Mouse (Mus musculus): ENCODE results near the gene Iffo2.

- TF ChIP-seq POLR2A (IDR thresholded peaks at IDR 0.05; ENCODE audit: borderline replicate concordance, extremely low read depth, insufficient read depth, insufficient read length, poor library complexity, severe bottlenecking) = no peak
- no peak for TF ChIP-seq CTCF (IDR thresholded peaks at IDR 0.05; ENCODE audit: borderline replicate concordance, extremely low read depth, insufficient read depth, insufficient read length)
These were observed 52.0 kb downstream of the Iffo2 start for GRCm38 (mm10) chr4:139582346-139582745.

All from brain, embryonic 14.5 days (tissue).